Mouse (Mus musculus) E14TG2a.4 (cell line): ENCODE data around the gene Ubl7.

Experiments used
- CTCF ChIP-seq: conservative IDR thresholded peaks from 2 replicates; pipeline ENCODE4 v1.5.1; 2014; ENCODE audit warnings: low read length
- NANOG ChIP-seq: IDR thresholded peaks from 2 replicates; pipeline ENCODE4 v1.6.1; 2014; ENCODE audit warnings: borderline replicate concordance, low read length, mixed read lengths
- POU5F1 ChIP-seq: IDR thresholded peaks from 2 replicates; pipeline ENCODE4 v1.6.1; 2014; ENCODE audit warnings: low read length, borderline replicate concordance

DNA sequence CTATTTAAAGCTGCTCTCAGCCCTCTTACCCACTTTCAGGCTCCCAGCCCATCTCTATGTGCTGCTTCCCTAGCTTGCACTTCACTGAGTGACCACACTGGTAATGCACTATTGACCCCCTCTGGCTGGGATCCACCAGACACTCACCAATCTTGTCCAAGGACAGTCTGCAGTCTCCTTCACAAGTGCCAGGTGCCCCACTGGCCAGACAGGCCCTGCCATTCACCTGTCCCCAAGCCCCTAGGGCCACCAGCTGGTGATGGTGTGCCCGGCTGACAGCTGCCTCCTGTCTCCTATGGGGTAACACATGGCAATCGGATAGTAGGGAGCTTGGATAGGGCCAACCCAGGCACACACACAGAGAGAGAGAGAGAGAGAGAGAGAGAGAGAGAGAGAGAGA lies 31.3 kb downstream of the Ubl7 start:
- TF ChIP-seq CTCF (no peak), POU5F1 (no peak), NANOG (no peak)
